Comparison of ENCODE assay signal across 23 mouse cellular contexts in the genomic region with DNA sequence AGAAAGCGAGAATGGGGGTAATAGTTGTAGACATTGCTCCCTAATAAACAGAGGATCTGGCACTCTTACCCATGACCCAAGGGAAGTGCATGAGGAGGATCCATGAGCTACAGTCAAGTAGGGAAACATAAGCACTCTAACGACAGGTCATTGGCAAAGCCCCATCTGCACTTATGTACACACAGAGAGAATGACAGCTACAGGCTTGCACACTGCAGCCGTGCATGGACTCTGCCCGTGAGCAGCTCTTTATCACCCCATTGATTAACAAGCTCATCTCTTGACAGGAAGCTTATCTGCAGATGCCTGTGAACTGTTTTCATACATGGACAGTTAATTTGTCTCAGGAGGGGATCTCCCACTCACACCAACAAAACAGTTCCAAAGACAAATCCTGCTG.
A peak's percentile ranks its signal among the peaks of the same experiment; 100 is the strongest.
DNase-seq lines count a peak whose midpoint lies in the region; ATAC-seq and TF ChIP-seq lines count a peak whose summit lies in the region.
"Had no signal": no experiment of that assay in that cellular context is flagged by ENCODE, and none has a peak within 500 bp of the region (broad histone marks: within the 10 kb centered on the region; RNA-seq: fewer than 3 reads in every experiment).

No protein-coding gene starts in this region.

- TF ChIP-seq CTCF in liver, postnatal 0 days (IDR thresholded peaks at IDR 0.05; ENCODE audit: low read depth) = no peak

- 31% methylated on average over 4 of the region's 4 CpGs for WGBS in heart, embryonic 13.5 days
- WGBS in liver, embryonic 12.5 days (ENCODE audit: insufficient replicate concordance) = 37% methylated on average over 4 of the region's 4 CpGs
- WGBS in liver, postnatal 0 days (ENCODE audit: insufficient replicate concordance) = 40% methylated on average over 4 of the region's 4 CpGs

- no peaks in the 10 kb centered on the region for H3K36me3 ChIP-seq in heart, embryonic 13.5 days
- H3K36me3 ChIP-seq in liver, embryonic 12.5 days = no peaks in the 10 kb centered on the region
- H3K36me3 ChIP-seq in liver, postnatal 0 days (replicated peaks; ENCODE audit: insufficient read depth, low read length) = no peaks in the 10 kb centered on the region
- H3K36me3 ChIP-seq: embryonic facial prominence, embryonic 12.5 days; embryonic facial prominence, embryonic 15.5 days; G1E; hindbrain, embryonic 12.5 days; hindbrain, embryonic 15.5 days had no signal

- no peaks in the 10 kb centered on the region for H3K9me3 ChIP-seq in heart, embryonic 13.5 days
- no peaks in the 10 kb centered on the region for H3K9me3 ChIP-seq in liver, embryonic 12.5 days (replicated peaks)
- H3K9me3 ChIP-seq in liver, postnatal 0 days (ENCODE audit: low read length) = no peaks in the 10 kb centered on the region
- H3K9me3 ChIP-seq: embryonic facial prominence, embryonic 12.5 days; embryonic facial prominence, embryonic 15.5 days; G1E; hindbrain, embryonic 12.5 days; hindbrain, embryonic 15.5 days had no signal

- H3K4me1 ChIP-seq in heart, embryonic 13.5 days = peaks cover 16% of the 10 kb centered on the region
- peaks cover 16% of the 10 kb centered on the region for H3K4me1 ChIP-seq in liver, embryonic 12.5 days
- H3K4me1 ChIP-seq in liver, postnatal 0 days (ENCODE audit: insufficient read depth) = peaks cover 1% of the 10 kb centered on the region; the same call in 1 of the 2 replicates
- H3K4me1 ChIP-seq: embryonic facial prominence, embryonic 12.5 days; embryonic facial prominence, embryonic 15.5 days; hindbrain, embryonic 12.5 days; hindbrain, embryonic 15.5 days had no signal

- TF ChIP-seq EP300 in liver, postnatal 0 days (IDR thresholded peaks at IDR 0.05; ENCODE audit: low read depth) = no peak

- intact Hi-C loops in gastrocnemius, postnatal 14 days (cut with DNase I; ENCODE audit: low total_unique reads) = no loop called here

- H3K4me2 ChIP-seq in heart, embryonic 13.5 days = no peak overlapping the region
- no peak overlapping the region for H3K4me2 ChIP-seq in liver, embryonic 12.5 days
- no peak overlapping the region for H3K4me2 ChIP-seq in liver, postnatal 0 days (ENCODE audit: low read depth, low read length)
- H3K4me2 ChIP-seq: embryonic facial prominence, embryonic 12.5 days; embryonic facial prominence, embryonic 15.5 days; hindbrain, embryonic 12.5 days; hindbrain, embryonic 15.5 days had no signal

- no peak overlapping the region for H3K9ac ChIP-seq in heart, embryonic 13.5 days
- H3K9ac ChIP-seq in liver, embryonic 12.5 days = no peak overlapping the region
- no peak overlapping the region for H3K9ac ChIP-seq in liver, postnatal 0 days (replicated peaks)
- H3K9ac ChIP-seq: embryonic facial prominence, embryonic 12.5 days; embryonic facial prominence, embryonic 15.5 days; forebrain, postnatal 0 days; hindbrain, embryonic 12.5 days; hindbrain, embryonic 15.5 days had no signal

- no peaks in the 10 kb centered on the region for H3K27me3 ChIP-seq in heart, embryonic 13.5 days (replicated peaks)
- H3K27me3 ChIP-seq in liver, embryonic 12.5 days (replicated peaks) = peaks cover 10% of the 10 kb centered on the region; the same call in 1 of the 2 replicates
- H3K27me3 ChIP-seq in liver, postnatal 0 days (ENCODE audit: insufficient read depth, low read length) = no peaks in the 10 kb centered on the region
- H3K27me3 ChIP-seq: CH12.LX; embryonic facial prominence, embryonic 12.5 days; embryonic facial prominence, embryonic 15.5 days; hindbrain, embryonic 12.5 days; hindbrain, embryonic 15.5 days; Patski had no signal

- no peak for DNase-seq in heart, adult 9 months (ENCODE audit: low spot score in 2 of 2)
- no peak for DNase-seq in liver
- no peak for DNase-seq in liver, postnatal 0 days
- DNase-seq in gastrocnemius, postnatal 14 days = no peak
- DNase-seq: adrenal gland, postnatal 14 days; B cell, adult 2 months; cerebellum, adult 11 months; cerebellum, adult 2 months; cerebellum, adult 9-11 months; cerebellum, postnatal 25 days; forebrain, postnatal 0 days; gastrocnemius, postnatal 36 days had no signal

- no peak for ATAC-seq in heart, embryonic 13.5 days (ENCODE audit: extremely low read depth, insufficient number of reproducible peaks, low FRiP score, low TSS enrichment)
- peak; percentile 42; the same call in 1 of the 2 replicates for ATAC-seq in liver, embryonic 12.5 days
- peak; percentile 72 for ATAC-seq in liver, postnatal 0 days
- no peak for ATAC-seq in frontal cortex, adult (ENCODE audit: low TSS enrichment)
- ATAC-seq: forebrain, embryonic 14.5 days; forebrain, postnatal 0 days; Patski had no signal

- H3K27ac ChIP-seq in heart, embryonic 13.5 days (replicated peaks) = peak overlapping the region; percentile 12; the same call in 1 of the 2 replicates
- H3K27ac ChIP-seq in liver, embryonic 12.5 days = no peak overlapping the region
- no peak overlapping the region for H3K27ac ChIP-seq in liver, postnatal 0 days (ENCODE audit: low read depth)
- H3K27ac ChIP-seq: embryonic facial prominence, embryonic 12.5 days; embryonic facial prominence, embryonic 15.5 days; hindbrain, embryonic 12.5 days; hindbrain, embryonic 15.5 days had no signal

- no peak overlapping the region for H3K4me3 ChIP-seq in heart, embryonic 13.5 days
- H3K4me3 ChIP-seq in liver, embryonic 12.5 days = no peak overlapping the region
- no peak overlapping the region for H3K4me3 ChIP-seq in liver, postnatal 0 days (ENCODE audit: low read depth, low read length)
- H3K4me3 ChIP-seq: embryonic facial prominence, embryonic 12.5 days; embryonic facial prominence, embryonic 15.5 days; hindbrain, embryonic 12.5 days; hindbrain, embryonic 15.5 days had no signal

Comparison
In these comparisons a context has a peak if more than half of its experiments do, and no peak if none do; other contexts are left out.
1. ATAC-seq: peak in liver, embryonic 12.5 days (single experiment) and liver, postnatal 0 days (single experiment); none in heart, embryonic 13.5 days (single experiment) and frontal cortex, adult (single experiment).